Mouse (Mus musculus): ENCODE measurements at regions not wholly inside any gene's neighbourhood (a gene's known extent, or its start where the extent isn't known, plus 50 kb on each side); places are given as distances from the start of the nearest gene placed in this dataset.

GRCm38 (mm10) chr19:18130936-18131335 lies 293.5 kb upstream of the Pcsk5 start:
- Histone ChIP-seq H3K36me3 (replicated peaks; ENCODE audit: control insufficient read depth, insufficient read depth, low read depth, low read length) (no peaks in the 10 kb centered on the region), H3K27me3 (ENCODE audit: control insufficient read depth, insufficient read depth, low read length) (no peaks in the 10 kb centered on the region), H3K4me1 (ENCODE audit: control insufficient read depth, insufficient read depth, low read length) (no peaks in the 10 kb centered on the region), H3K27ac (replicated peaks; ENCODE audit: low read depth, low read length) (no peak overlapping the region), H3K4me2 (ENCODE audit: low read depth, low read length) (no peak overlapping the region), H3K9me3 (replicated peaks; ENCODE audit: control insufficient read depth, low read length) (no peaks in the 10 kb centered on the region), H3K9ac (replicated peaks; ENCODE audit: low read length) (no peak overlapping the region), H3K4me3 (ENCODE audit: low read depth, low read length) (no peak overlapping the region)
- 97% methylated on average over 3 of the region's 3 CpGs for WGBS
- ATAC-seq (replicated peaks; ENCODE audit: insufficient number of reproducible peaks, low FRiP score, low TSS enrichment, low read depth), result no peak
- DNase-seq (ENCODE audit: low spot score), result no peak

DNA sequence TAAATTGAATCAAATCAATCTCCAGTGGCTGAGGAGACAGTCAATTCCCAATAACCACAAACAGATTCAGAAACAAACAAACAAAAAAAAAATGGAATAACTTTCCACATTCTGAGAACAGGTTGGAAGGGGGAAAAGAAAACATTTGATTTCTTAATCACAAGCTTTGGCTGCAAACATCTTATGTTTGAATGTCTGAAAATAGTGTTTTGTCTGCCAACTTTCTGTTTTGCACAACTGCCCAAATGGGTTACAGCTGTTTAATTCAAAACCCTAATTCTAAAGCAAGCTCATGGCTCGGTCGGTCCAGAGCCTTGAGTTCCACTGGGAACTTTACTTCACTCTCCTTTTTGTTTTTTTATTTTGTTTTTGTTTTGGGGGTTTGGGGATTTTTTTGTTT lies 291.4 kb upstream of the Pcsk5 start:
- no peaks in the 10 kb centered on the region for H3K4me1 ChIP-seq (ENCODE audit: control insufficient read depth, insufficient read depth, low read length)
- DNase-seq (ENCODE audit: low spot score), result peak; percentile 12
- no peak overlapping the region for H3K27ac ChIP-seq (replicated peaks; ENCODE audit: low read depth, low read length)
- H3K27me3 ChIP-seq (ENCODE audit: control insufficient read depth, insufficient read depth, low read length), result no peaks in the 10 kb centered on the region
- no peak for ATAC-seq (replicated peaks; ENCODE audit: insufficient number of reproducible peaks, low FRiP score, low TSS enrichment, low read depth)
- no peak overlapping the region for H3K4me3 ChIP-seq (ENCODE audit: low read depth, low read length)
- no peaks in the 10 kb centered on the region for H3K9me3 ChIP-seq (replicated peaks; ENCODE audit: control insufficient read depth, low read length)
- no peaks in the 10 kb centered on the region for H3K36me3 ChIP-seq (replicated peaks; ENCODE audit: control insufficient read depth, insufficient read depth, low read depth, low read length)
- no peak overlapping the region for H3K4me2 ChIP-seq (ENCODE audit: low read depth, low read length)
- 67% methylated on average over 2 of the region's 2 CpGs for WGBS
- no peak overlapping the region for H3K9ac ChIP-seq (replicated peaks; ENCODE audit: low read length)

GRCm38 (mm10) chr19:18106236-18106635 lies 268.8 kb upstream of the Pcsk5 start:
- no peak overlapping the region for H3K4me3 ChIP-seq (ENCODE audit: low read depth, low read length)
- no peak overlapping the region for H3K27ac ChIP-seq (replicated peaks; ENCODE audit: low read depth, low read length)
- DNase-seq (ENCODE audit: low spot score) (no peak), ATAC-seq (replicated peaks; ENCODE audit: insufficient number of reproducible peaks, low FRiP score, low TSS enrichment, low read depth) (no peak)
- WGBS, result 84% methylated on average over 6 of the region's 6 CpGs
- H3K4me1 ChIP-seq (ENCODE audit: control insufficient read depth, insufficient read depth, low read length), result no peaks in the 10 kb centered on the region
- H3K9ac ChIP-seq (replicated peaks; ENCODE audit: low read length), result no peak overlapping the region
- no peaks in the 10 kb centered on the region for H3K27me3 ChIP-seq (ENCODE audit: control insufficient read depth, insufficient read depth, low read length)
- no peaks in the 10 kb centered on the region for H3K9me3 ChIP-seq (replicated peaks; ENCODE audit: control insufficient read depth, low read length)
- H3K4me2 ChIP-seq (ENCODE audit: low read depth, low read length), result no peak overlapping the region
- H3K36me3 ChIP-seq (replicated peaks; ENCODE audit: control insufficient read depth, insufficient read depth, low read depth, low read length), result no peaks in the 10 kb centered on the region

- Histone ChIP-seq H3K27me3 (ENCODE audit: control insufficient read depth, insufficient read depth, low read length) (no peaks in the 10 kb centered on the region), H3K4me3 (ENCODE audit: low read depth, low read length) (no peak overlapping the region), H3K27ac (replicated peaks; ENCODE audit: low read depth, low read length) (no peak overlapping the region), H3K9me3 (replicated peaks; ENCODE audit: control insufficient read depth, low read length) (no peaks in the 10 kb centered on the region), H3K9ac (replicated peaks; ENCODE audit: low read length) (no peak overlapping the region), H3K4me1 (ENCODE audit: control insufficient read depth, insufficient read depth, low read length) (no peaks in the 10 kb centered on the region), H3K4me2 (ENCODE audit: low read depth, low read length) (no peak overlapping the region), H3K36me3 (replicated peaks; ENCODE audit: control insufficient read depth, insufficient read depth, low read depth, low read length) (no peaks in the 10 kb centered on the region)
- ATAC-seq (replicated peaks; ENCODE audit: insufficient number of reproducible peaks, low FRiP score, low TSS enrichment, low read depth) (no peak), DNase-seq (ENCODE audit: low spot score) (no peak)
- 81% methylated on average over 2 of the region's 2 CpGs for WGBS
Observed at GRCm38 (mm10) chr19:18104590-18104989, 267.2 kb upstream of the Pcsk5 start.

GRCm38 (mm10) chr19:18101423-18102341 lies 264.2 kb upstream of the Pcsk5 start:
- DNase-seq (ENCODE audit: low spot score), result no peak
- Histone ChIP-seq H3K9ac (replicated peaks; ENCODE audit: low read length) (no peak overlapping the region), H3K27me3 (ENCODE audit: control insufficient read depth, insufficient read depth, low read length) (no peaks in the 10 kb centered on the region), H3K27ac (replicated peaks; ENCODE audit: low read depth, low read length) (no peak overlapping the region), H3K9me3 (replicated peaks; ENCODE audit: control insufficient read depth, low read length) (no peaks in the 10 kb centered on the region), H3K4me1 (ENCODE audit: control insufficient read depth, insufficient read depth, low read length) (no peaks in the 10 kb centered on the region), H3K4me2 (ENCODE audit: low read depth, low read length) (no peak overlapping the region), H3K4me3 (ENCODE audit: low read depth, low read length) (no peak overlapping the region), H3K36me3 (replicated peaks; ENCODE audit: control insufficient read depth, insufficient read depth, low read depth, low read length) (no peaks in the 10 kb centered on the region)
- 32% methylated on average over 4 of the region's 4 CpGs for WGBS
- no peak for ATAC-seq (replicated peaks; ENCODE audit: insufficient number of reproducible peaks, low FRiP score, low TSS enrichment, low read depth)

GRCm38 (mm10) chr19:18083312-18083711 lies 245.9 kb upstream of the Pcsk5 start:
- no peaks in the 10 kb centered on the region for H3K9me3 ChIP-seq (replicated peaks; ENCODE audit: control insufficient read depth, low read length)
- H3K27ac ChIP-seq (replicated peaks; ENCODE audit: low read depth, low read length), result no peak overlapping the region
- no peaks in the 10 kb centered on the region for H3K4me1 ChIP-seq (ENCODE audit: control insufficient read depth, insufficient read depth, low read length)
- H3K27me3 ChIP-seq (ENCODE audit: control insufficient read depth, insufficient read depth, low read length), result no peaks in the 10 kb centered on the region
- no peak overlapping the region for H3K9ac ChIP-seq (replicated peaks; ENCODE audit: low read length)
- 74% methylated on average over 6 of the region's 6 CpGs for WGBS
- H3K4me2 ChIP-seq (ENCODE audit: low read depth, low read length), result no peak overlapping the region
- no peak for DNase-seq (ENCODE audit: low spot score)
- no peak for ATAC-seq (replicated peaks; ENCODE audit: insufficient number of reproducible peaks, low FRiP score, low TSS enrichment, low read depth)
- H3K36me3 ChIP-seq (replicated peaks; ENCODE audit: control insufficient read depth, insufficient read depth, low read depth, low read length), result no peaks in the 10 kb centered on the region
- H3K4me3 ChIP-seq (ENCODE audit: low read depth, low read length), result no peak overlapping the region

- H3K36me3 ChIP-seq (replicated peaks; ENCODE audit: control insufficient read depth, insufficient read depth, low read depth, low read length), result no peaks in the 10 kb centered on the region
- H3K4me3 ChIP-seq (ENCODE audit: low read depth, low read length), result no peak overlapping the region
- WGBS, result 41% methylated on average over 5 of the region's 5 CpGs
- H3K9ac ChIP-seq (replicated peaks; ENCODE audit: low read length), result no peak overlapping the region
- H3K9me3 ChIP-seq (replicated peaks; ENCODE audit: control insufficient read depth, low read length), result no peaks in the 10 kb centered on the region
- no peak; the same call in 1 of the 2 replicates for ATAC-seq (replicated peaks; ENCODE audit: insufficient number of reproducible peaks, low FRiP score, low TSS enrichment, low read depth)
- no peaks in the 10 kb centered on the region for H3K4me1 ChIP-seq (ENCODE audit: control insufficient read depth, insufficient read depth, low read length)
- no peaks in the 10 kb centered on the region for H3K27me3 ChIP-seq (ENCODE audit: control insufficient read depth, insufficient read depth, low read length)
- no peak overlapping the region for H3K27ac ChIP-seq (replicated peaks; ENCODE audit: low read depth, low read length)
- peak; percentile 30 for DNase-seq (ENCODE audit: low spot score)
- H3K4me2 ChIP-seq (ENCODE audit: low read depth, low read length), result no peak overlapping the region
Observed at GRCm38 (mm10) chr19:18068919-18069318, 231.5 kb upstream of the Pcsk5 start.

- Histone ChIP-seq H3K4me2 (ENCODE audit: low read depth, low read length) (no peak overlapping the region), H3K9ac (replicated peaks; ENCODE audit: low read length) (no peak overlapping the region), H3K27me3 (ENCODE audit: control insufficient read depth, insufficient read depth, low read length) (no peaks in the 10 kb centered on the region), H3K36me3 (replicated peaks; ENCODE audit: control insufficient read depth, insufficient read depth, low read depth, low read length) (no peaks in the 10 kb centered on the region), H3K27ac (replicated peaks; ENCODE audit: low read depth, low read length) (no peak overlapping the region), H3K4me1 (ENCODE audit: control insufficient read depth, insufficient read depth, low read length) (no peaks in the 10 kb centered on the region), H3K9me3 (replicated peaks; ENCODE audit: control insufficient read depth, low read length) (no peaks in the 10 kb centered on the region), H3K4me3 (ENCODE audit: low read depth, low read length) (no peak overlapping the region)
- WGBS, result 84% methylated on average over 8 of the region's 8 CpGs
- ATAC-seq (replicated peaks; ENCODE audit: insufficient number of reproducible peaks, low FRiP score, low TSS enrichment, low read depth), result no peak
- no peak for DNase-seq (ENCODE audit: low spot score)
Observed at GRCm38 (mm10) chr19:18067855-18068494, 230.5 kb upstream of the Pcsk5 start.
